ENCODE assay signal across 9 mouse cellular contexts in genomic region chr19:9069687-9070307, GRCm38 (mm10). TPM values are rescaled to one million over a fixed set of nuclear protein-coding genes. Genes with fewer than 3 reads are reported as not detected.
A peak's percentile ranks its signal among the peaks of the same experiment; 100 is the strongest.
DNase-seq lines count a peak whose midpoint lies in the region; ATAC-seq and TF ChIP-seq lines count a peak whose summit lies in the region.
"Had no signal": no experiment of that assay in that cellular context is flagged by ENCODE, and none has a peak within 500 bp of the region (broad histone marks: within the 10 kb centered on the region; RNA-seq: fewer than 3 reads in every experiment).

No protein-coding gene starts in this region.

- no peaks in the 10 kb centered on the region for H3K36me3 ChIP-seq in embryonic facial prominence, embryonic 15.5 days

- H3K27me3 ChIP-seq in embryonic facial prominence, embryonic 15.5 days: no peaks in the 10 kb centered on the region
- no peaks in the 10 kb centered on the region for H3K27me3 ChIP-seq in cerebellum, adult 2 months (ENCODE audit: control insufficient read depth, insufficient read depth, low read length)

- H3K4me3 ChIP-seq in embryonic facial prominence, embryonic 15.5 days (replicated peaks): no peak overlapping the region
- no peak overlapping the region for H3K4me3 ChIP-seq in cerebellum, adult 2 months (replicated peaks; ENCODE audit: insufficient read depth, low read depth, low read length)

- H3K9ac ChIP-seq in embryonic facial prominence, embryonic 15.5 days: no peak overlapping the region

- no peak for TF ChIP-seq CTCF in cerebellum, adult 2 months (IDR thresholded peaks at IDR 0.05; ENCODE audit: borderline replicate concordance, insufficient read depth, low read depth, low read length)

- peak overlapping the region; percentile 88; the same call in 1 of the 2 replicates for H3K27ac ChIP-seq in embryonic facial prominence, embryonic 15.5 days (replicated peaks)
- H3K27ac ChIP-seq in cerebellum, adult 2 months (ENCODE audit: insufficient read depth, low read length): no peak overlapping the region

- no peak overlapping the region for H3K4me2 ChIP-seq in embryonic facial prominence, embryonic 15.5 days (replicated peaks)

- DNase-seq in layer of hippocampus, adult 11-12 months (ENCODE audit: low spot score): peak; percentile 44
- DNase-seq in layer of hippocampus, postnatal 25 days (ENCODE audit: extremely low spot score in 1 of 2, low spot score in 1 of 2): no peak
- DNase-seq in kidney, postnatal 10 days: peak; percentile 76
- DNase-seq in right cerebral cortex, adult 2 months (ENCODE audit: low spot score in 2 of 2): peak; percentile 28 to 41
- DNase-seq in embryo, embryonic 11 days: no peak
- no peak for DNase-seq in cerebellum, adult 2 months
- DNase-seq: thymus, adult 2 months had no signal

- TF ChIP-seq POLR2A in cerebellum, adult 2 months (IDR thresholded peaks at IDR 0.05; ENCODE audit: borderline replicate concordance, insufficient read depth, low read length): no peak

- H3K9me3 ChIP-seq in embryonic facial prominence, embryonic 15.5 days (replicated peaks): no peaks in the 10 kb centered on the region

- peaks cover 52% of the 10 kb centered on the region for H3K4me1 ChIP-seq in embryonic facial prominence, embryonic 15.5 days
- peaks cover 12% of the 10 kb centered on the region for H3K4me1 ChIP-seq in cerebellum, adult 2 months (ENCODE audit: control insufficient read depth, insufficient read depth, low read length)

- WGBS in embryonic facial prominence, embryonic 15.5 days: 42% methylated on average over 8 of the region's 8 CpGs
- WGBS in cerebellum, adult 2 months: 40% methylated on average over 8 of the region's 8 CpGs

- ATAC-seq in embryonic facial prominence, embryonic 15.5 days (ENCODE audit: insufficient number of reproducible peaks, low FRiP score, low TSS enrichment, low read depth): no peak
- no peak for ATAC-seq in cerebellum, adult (ENCODE audit: insufficient number of reproducible peaks, low FRiP score, low TSS enrichment)

RNA-seq across cellular contexts. Expression of gene Scgb1a1, which starts 18.0 kb away (rescaled TPM):
- total RNA-seq in layer of hippocampus, postnatal 25 days (2021): not detected
- polyA plus RNA-seq in embryonic facial prominence, embryonic 15.5 days (2015; fragmentation: Nextera tagmentation; extraction: Ambion mirVana): 1.3 and 1.4 TPM in 2 replicates
- polyA plus RNA-seq in cerebellum, adult 2 months (2012; rRNA removed): not detected in 2 replicates

Comparison
In these comparisons a context has a peak if more than half of its experiments do, and no peak if none do; other contexts are left out.
1. DNase-seq: peak in layer of hippocampus, adult 11-12 months (single experiment), kidney, postnatal 10 days (single experiment) and right cerebral cortex, adult 2 months (2 of 2); none in layer of hippocampus, postnatal 25 days (0 of 2), embryo, embryonic 11 days (single experiment) and cerebellum, adult 2 months (0 of 2).